Mouse (Mus musculus): ENCODE measurements around the gene Disp1. TPM values are rescaled to one million over a fixed set of nuclear protein-coding genes. Genes with fewer than 3 reads are reported as not detected.

Gene Disp1
- total RNA-seq, 2 experiments from 2014 or later, result 4.6 to 5.8 TPM

- no peak for DNase-seq (ENCODE audit: low spot score in 2 of 2)
- no peak overlapping the region for H3K4me3 ChIP-seq
- no peak overlapping the region for H3K27ac ChIP-seq
Measured at GRCm38 (mm10) chr1:183150379-183150840, 70.9 kb downstream of the Disp1 start.

GRCm38 (mm10) chr1:183149571-183150105 lies 71.7 kb downstream of the Disp1 start:
- TF ChIP-seq CTCF (conservative IDR thresholded peaks at IDR 0.05), result no peak
- no peak overlapping the region for H3K4me3 ChIP-seq
- no peak for DNase-seq (ENCODE audit: low spot score in 2 of 2)
- no peak overlapping the region for H3K27ac ChIP-seq

More at GRCm38 (mm10) chr1:183150379-183150840, 70.9 kb downstream of the Disp1 start:
- no peak for TF ChIP-seq CTCF (conservative IDR thresholded peaks at IDR 0.05)

GRCm38 (mm10) chr1:183147438-183147841 lies 73.9 kb downstream of the Disp1 start:
- TF ChIP-seq CTCF (conservative IDR thresholded peaks at IDR 0.05), result no peak
- Histone ChIP-seq H3K27ac (0 out of 2 replicates have a peak overlapping the region, but pooled peaks have one; percentile 15), H3K4me3 (peak overlapping the region; percentile 29; the same call in 1 of the 2 replicates)
- peak in 1 of 2 experiments; percentile 15 for DNase-seq (ENCODE audit: low spot score in 2 of 2)

GRCm38 (mm10) chr1:183146795-183147194 lies 74.5 kb downstream of the Disp1 start:
- peak overlapping the region; percentile 29; the same call in 1 of the 2 replicates for H3K4me3 ChIP-seq
- no peak for DNase-seq (ENCODE audit: low spot score in 2 of 2)
- TF ChIP-seq CTCF (conservative IDR thresholded peaks at IDR 0.05), result no peak
- H3K27ac ChIP-seq, result peak overlapping the region; percentile 15

- no peak for DNase-seq (ENCODE audit: low spot score in 2 of 2)
- no peak overlapping the region for H3K4me3 ChIP-seq
- H3K27ac ChIP-seq, result no peak overlapping the region
- TF ChIP-seq CTCF (conservative IDR thresholded peaks at IDR 0.05), result no peak
Measured at GRCm38 (mm10) chr1:183146102-183146735, 75.1 kb downstream of the Disp1 start.

- no peak for TF ChIP-seq CTCF (conservative IDR thresholded peaks at IDR 0.05)
- DNase-seq (ENCODE audit: low spot score in 2 of 2), result no peak
- no peak overlapping the region for H3K27ac ChIP-seq
- no peak overlapping the region for H3K4me3 ChIP-seq
Measured at GRCm38 (mm10) chr1:183144602-183145205, 76.6 kb downstream of the Disp1 start.

- DNase-seq (ENCODE audit: low spot score in 2 of 2), result no peak
- TF ChIP-seq CTCF (conservative IDR thresholded peaks at IDR 0.05), result no peak
- H3K27ac ChIP-seq, result no peak overlapping the region
- H3K4me3 ChIP-seq, result no peak overlapping the region
Measured at GRCm38 (mm10) chr1:183143246-183143645, 78.1 kb downstream of the Disp1 start.

GRCm38 (mm10) chr1:183142566-183142965 lies 78.8 kb downstream of the Disp1 start:
- Histone ChIP-seq H3K4me3 (no peak overlapping the region), H3K27ac (no peak overlapping the region)
- TF ChIP-seq CTCF (conservative IDR thresholded peaks at IDR 0.05), result no peak
- no peak for DNase-seq (ENCODE audit: low spot score in 2 of 2)

GRCm38 (mm10) chr1:183141329-183141728 lies 80.0 kb downstream of the Disp1 start:
- no peak for TF ChIP-seq CTCF (conservative IDR thresholded peaks at IDR 0.05)
- no peak for DNase-seq (ENCODE audit: low spot score in 2 of 2)

GRCm38 (mm10) chr1:183140511-183141268 lies 80.6 kb downstream of the Disp1 start:
- Histone ChIP-seq H3K27ac (no peak overlapping the region), H3K4me3 (no peak overlapping the region)
- no peak for DNase-seq (ENCODE audit: low spot score in 2 of 2)
- no peak for TF ChIP-seq CTCF (conservative IDR thresholded peaks at IDR 0.05)

More at GRCm38 (mm10) chr1:183141329-183141728, 80.0 kb downstream of the Disp1 start:
- H3K4me3 ChIP-seq, result no peak overlapping the region
- no peak overlapping the region for H3K27ac ChIP-seq

- no peak for DNase-seq (ENCODE audit: low spot score in 2 of 2)
- Histone ChIP-seq H3K27ac (no peak overlapping the region), H3K4me3 (no peak overlapping the region)
- no peak for TF ChIP-seq CTCF (conservative IDR thresholded peaks at IDR 0.05)
Measured at GRCm38 (mm10) chr1:183138088-183138487, 83.2 kb downstream of the Disp1 start.

- Histone ChIP-seq H3K27ac (no peak overlapping the region), H3K4me3 (no peak overlapping the region)
- no peak for DNase-seq (ENCODE audit: low spot score in 2 of 2)
- no peak for TF ChIP-seq CTCF (conservative IDR thresholded peaks at IDR 0.05)
Measured at GRCm38 (mm10) chr1:183134427-183134826, 86.9 kb downstream of the Disp1 start.

- DNase-seq (ENCODE audit: low spot score in 2 of 2), result no peak
- Histone ChIP-seq H3K4me3 (no peak overlapping the region), H3K27ac (no peak overlapping the region)
- no peak for TF ChIP-seq CTCF (conservative IDR thresholded peaks at IDR 0.05)
Measured at GRCm38 (mm10) chr1:183133440-183133839, 87.9 kb downstream of the Disp1 start.
